Mouse (Mus musculus): ENCODE data around the gene Elovl7.

Elovl7 gene

GRCm38 (mm10) chr13:108245086-108245697, 31.0 kb downstream of the Elovl7 start:
- DNase-seq: peak; percentile 48

- DNase-seq: no peak
Observed at GRCm38 (mm10) chr13:108251106-108251505, 36.9 kb downstream of the Elovl7 start.

GRCm38 (mm10) chr13:108253977-108254376, 39.8 kb downstream of the Elovl7 start:
- DNase-seq: peak; percentile 17

- no peak for DNase-seq
Observed at GRCm38 (mm10) chr13:108263042-108263441, 48.8 kb downstream of the Elovl7 start.

- DNase-seq: no peak
Observed at GRCm38 (mm10) chr13:108265394-108265793, 51.2 kb downstream of the Elovl7 start.

- DNase-seq: no peak
Observed at GRCm38 (mm10) chr13:108267841-108268634, 53.8 kb downstream of the Elovl7 start.

- peak; percentile 31 for DNase-seq
Observed at GRCm38 (mm10) chr13:108271458-108272148, 57.4 kb downstream of the Elovl7 start.

- peak; percentile 87 for DNase-seq
Observed at GRCm38 (mm10) chr13:108272332-108272731, 58.1 kb downstream of the Elovl7 start.

GRCm38 (mm10) chr13:108273034-108273433, 58.8 kb downstream of the Elovl7 start:
- peak; percentile 63 for DNase-seq

- DNase-seq: no peak
Observed at GRCm38 (mm10) chr13:108273456-108273855, 59.3 kb downstream of the Elovl7 start.

- no peak for DNase-seq
Observed at GRCm38 (mm10) chr13:108276561-108276960, 62.4 kb downstream of the Elovl7 start.

- no peak for DNase-seq
Observed at GRCm38 (mm10) chr13:108277320-108277719, 63.1 kb downstream of the Elovl7 start.

- no peak for DNase-seq
Observed at GRCm38 (mm10) chr13:108278592-108278991, 64.4 kb downstream of the Elovl7 start.

- no peak for DNase-seq
Observed at GRCm38 (mm10) chr13:108284312-108284711, 70.1 kb downstream of the Elovl7 start.

GRCm38 (mm10) chr13:108287953-108288352, 73.7 kb downstream of the Elovl7 start:
- DNase-seq: no peak

- DNase-seq: no peak
Observed at GRCm38 (mm10) chr13:108289436-108289835, 75.2 kb downstream of the Elovl7 start.

GRCm38 (mm10) chr13:108290314-108290713, 76.1 kb downstream of the Elovl7 start:
- DNase-seq: no peak

- peak; percentile 96 for DNase-seq
Observed at GRCm38 (mm10) chr13:108297350-108298093, 83.3 kb downstream of the Elovl7 start.

GRCm38 (mm10) chr13:108298241-108298640, 84.0 kb downstream of the Elovl7 start:
- no peak for DNase-seq

GRCm38 (mm10) chr13:108300346-108300950, 86.2 kb downstream of the Elovl7 start:
- DNase-seq: no peak

- DNase-seq: no peak
Observed at GRCm38 (mm10) chr13:108301411-108301810, 87.2 kb downstream of the Elovl7 start.

GRCm38 (mm10) chr13:108302957-108303675, 88.9 kb downstream of the Elovl7 start:
- DNase-seq: no peak
